18 mouse cellular contexts compared by ENCODE assay signal in the genomic region with DNA sequence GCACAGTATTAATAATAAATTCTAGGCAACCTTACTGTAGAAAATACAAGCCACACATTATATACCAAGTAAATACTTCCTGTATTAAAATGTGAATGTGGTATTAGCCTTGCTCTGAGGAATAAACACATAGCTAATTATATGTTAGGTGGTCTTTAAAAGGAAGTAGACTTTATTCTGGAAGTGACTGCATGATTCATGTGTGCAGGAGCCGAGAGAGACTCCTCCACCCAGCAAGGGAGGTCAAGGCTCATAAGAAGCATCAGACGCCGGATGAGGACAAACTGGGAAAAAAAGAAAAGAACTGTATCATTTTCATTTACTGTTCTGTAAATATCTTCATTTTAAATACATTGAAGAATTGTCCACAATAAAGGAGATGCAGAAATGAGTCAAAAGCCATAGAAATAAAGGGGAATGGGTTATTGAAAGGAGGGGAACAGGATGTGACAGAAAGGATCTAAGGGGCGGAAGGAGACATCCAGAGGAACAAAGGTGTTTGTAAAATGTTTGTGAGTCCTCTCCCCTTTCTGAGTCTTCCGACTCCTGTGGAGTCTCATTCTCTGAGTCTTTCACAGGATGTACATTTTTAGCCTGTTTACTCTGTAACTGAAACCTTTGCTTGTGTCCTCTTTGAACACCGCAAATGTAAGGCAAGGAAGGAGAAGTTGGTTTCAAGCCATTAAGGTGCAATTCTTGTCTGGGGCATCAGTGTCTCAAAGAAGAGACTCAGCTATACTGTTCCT.
DNase-seq lines count a peak whose midpoint lies in the region; ATAC-seq lines count a peak whose summit lies in the region.
"Had no signal": no experiment of that assay in that cellular context is flagged by ENCODE, and none has a peak within 500 bp of the region (broad histone marks: within the 10 kb centered on the region; RNA-seq: fewer than 3 reads in every experiment).

No protein-coding gene starts in this region.

- H3K4me1 ChIP-seq in midbrain, embryonic 11.5 days (ENCODE audit: control insufficient read depth, insufficient read depth, low read length), result no peaks in the 10 kb centered on the region
- H3K4me1 ChIP-seq in midbrain, embryonic 16.5 days (ENCODE audit: control insufficient read depth, insufficient read depth, low read length), result no peaks in the 10 kb centered on the region
- H3K4me1 ChIP-seq in heart, embryonic 10.5 days, result peaks cover 5% of the 10 kb centered on the region; the same call in 1 of the 2 replicates
- H3K4me1 ChIP-seq in kidney, embryonic 14.5 days (ENCODE audit: control insufficient read depth, insufficient read depth, low read length), result peaks cover 3% of the 10 kb centered on the region; the same call in 1 of the 2 replicates
- H3K4me1 ChIP-seq: limb, embryonic 10.5 days; midbrain, embryonic 15.5 days had no signal

- 82% methylated on average over 6 of the region's 6 CpGs for WGBS in midbrain, embryonic 11.5 days
- 83% methylated on average over 6 of the region's 6 CpGs for WGBS in midbrain, embryonic 16.5 days
- WGBS in heart, embryonic 10.5 days, result 80% methylated on average over 6 of the region's 6 CpGs
- WGBS in kidney, embryonic 14.5 days, result 36% methylated on average over 6 of the region's 6 CpGs

- H3K27ac ChIP-seq in midbrain, embryonic 11.5 days (ENCODE audit: low read depth, low read length), result no peak overlapping the region
- H3K27ac ChIP-seq in midbrain, embryonic 16.5 days (ENCODE audit: low read length), result no peak overlapping the region
- H3K27ac ChIP-seq in heart, embryonic 10.5 days, result no peak overlapping the region
- H3K27ac ChIP-seq in kidney, embryonic 14.5 days (ENCODE audit: low read depth, low read length), result no peak overlapping the region
- H3K27ac ChIP-seq: hindbrain, embryonic 14.5 days; layer of hippocampus, adult 2 months; limb, embryonic 10.5 days; midbrain, embryonic 15.5 days had no signal

- no peaks in the 10 kb centered on the region for H3K36me3 ChIP-seq in midbrain, embryonic 11.5 days (ENCODE audit: control insufficient read depth, insufficient read depth, low read length)
- no peaks in the 10 kb centered on the region for H3K36me3 ChIP-seq in midbrain, embryonic 16.5 days (ENCODE audit: control insufficient read depth, insufficient read depth, low read length)
- no peaks in the 10 kb centered on the region for H3K36me3 ChIP-seq in heart, embryonic 10.5 days
- H3K36me3 ChIP-seq in kidney, embryonic 14.5 days (ENCODE audit: control insufficient read depth, insufficient read depth, low read length), result no peaks in the 10 kb centered on the region
- H3K36me3 ChIP-seq: limb, embryonic 10.5 days; midbrain, embryonic 15.5 days had no signal

- H3K4me2 ChIP-seq in midbrain, embryonic 11.5 days, result no peak overlapping the region
- H3K4me2 ChIP-seq in midbrain, embryonic 16.5 days (ENCODE audit: low read length), result no peak overlapping the region
- H3K4me2 ChIP-seq in kidney, embryonic 14.5 days (replicated peaks; ENCODE audit: low read depth, low read length), result no peak overlapping the region
- H3K4me2 ChIP-seq: hindbrain, embryonic 14.5 days; midbrain, embryonic 15.5 days had no signal

- H3K9ac ChIP-seq in midbrain, embryonic 11.5 days (ENCODE audit: low read length), result no peak overlapping the region
- no peak overlapping the region for H3K9ac ChIP-seq in midbrain, embryonic 16.5 days (ENCODE audit: low read depth, low read length)
- H3K9ac ChIP-seq in kidney, embryonic 14.5 days (ENCODE audit: low read depth, low read length), result no peak overlapping the region
- H3K9ac ChIP-seq: hindbrain, embryonic 14.5 days; midbrain, embryonic 15.5 days had no signal

- H3K9me3 ChIP-seq in midbrain, embryonic 11.5 days (ENCODE audit: control insufficient read depth, low read length), result no peaks in the 10 kb centered on the region
- H3K9me3 ChIP-seq in midbrain, embryonic 16.5 days (replicated peaks; ENCODE audit: control insufficient read depth, low read length, poor library complexity, severe bottlenecking), result no peaks in the 10 kb centered on the region
- H3K9me3 ChIP-seq in heart, embryonic 10.5 days, result no peaks in the 10 kb centered on the region
- no peaks in the 10 kb centered on the region for H3K9me3 ChIP-seq in kidney, embryonic 14.5 days (ENCODE audit: control insufficient read depth, low read length)
- H3K9me3 ChIP-seq: limb, embryonic 10.5 days; midbrain, embryonic 15.5 days had no signal

- DNase-seq in midbrain, embryonic 11.5 days (ENCODE audit: low spot score, missing footprints), result peak; percentile 66
- DNase-seq in CD4-positive, CD25-positive, alpha-beta regulatory T cell, adult 2 months (ENCODE audit: low read depth, low spot score), result peak; percentile 44
- no peak for DNase-seq in heart, embryonic 10.5 days (ENCODE audit: low spot score)
- no peak for DNase-seq in embryo, embryonic 10 days (ENCODE audit: low spot score)
- DNase-seq: adrenal gland, postnatal 10 days; cerebellum, adult 18-20 months; kidney, postnatal 10 days; lung, adult 18-20 months; right cerebral cortex, adult 18-20 months had no signal

- no peak for ATAC-seq in midbrain, embryonic 11.5 days (ENCODE audit: low FRiP score)
- no peak for ATAC-seq in midbrain, embryonic 16.5 days
- peak; percentile 46 for ATAC-seq in activated CD4-positive, CD25-positive, alpha-beta regulatory T cell, adult 4 months
- 0 out of 2 replicates have a peak, but pooled peaks have one; percentile 2 for ATAC-seq in megakaryocyte progenitor cell, adult 5-6 weeks (replicated peaks; ENCODE audit: poor library complexity)
- no peak for ATAC-seq in kidney, embryonic 14.5 days (ENCODE audit: low FRiP score, low TSS enrichment)
- ATAC-seq: intestine, postnatal 0 days; midbrain, embryonic 15.5 days had no signal

- H3K4me3 ChIP-seq in midbrain, embryonic 11.5 days (ENCODE audit: low read depth, low read length), result no peak overlapping the region
- no peak overlapping the region for H3K4me3 ChIP-seq in midbrain, embryonic 16.5 days (ENCODE audit: low read depth, low read length)
- H3K4me3 ChIP-seq in heart, embryonic 10.5 days, result no peak overlapping the region
- H3K4me3 ChIP-seq in kidney, embryonic 14.5 days (ENCODE audit: low read length), result no peak overlapping the region
- H3K4me3 ChIP-seq: layer of hippocampus, adult 2 months; limb, embryonic 10.5 days; midbrain, embryonic 15.5 days had no signal

- H3K27me3 ChIP-seq in midbrain, embryonic 11.5 days (ENCODE audit: control insufficient read depth, insufficient read depth, low read length), result no peaks in the 10 kb centered on the region
- H3K27me3 ChIP-seq in midbrain, embryonic 16.5 days (ENCODE audit: control insufficient read depth, insufficient read depth, low read depth, low read length), result no peaks in the 10 kb centered on the region
- H3K27me3 ChIP-seq in heart, embryonic 10.5 days (ENCODE audit: insufficient read depth, poor library complexity, severe bottlenecking), result no peaks in the 10 kb centered on the region
- H3K27me3 ChIP-seq in kidney, embryonic 14.5 days (ENCODE audit: control insufficient read depth, insufficient read depth, low read length), result no peaks in the 10 kb centered on the region
- H3K27me3 ChIP-seq: midbrain, embryonic 15.5 days had no signal

Comparison
In these comparisons a context has a peak if more than half of its experiments do, and no peak if none do; other contexts are left out.
1. ATAC-seq: peak in activated CD4-positive, CD25-positive, alpha-beta regulatory T cell, adult 4 months (single experiment) and megakaryocyte progenitor cell, adult 5-6 weeks (single experiment); none in midbrain, embryonic 11.5 days (single experiment), midbrain, embryonic 16.5 days (single experiment) and kidney, embryonic 14.5 days (single experiment).
2. DNase-seq: peak in midbrain, embryonic 11.5 days (single experiment) and CD4-positive, CD25-positive, alpha-beta regulatory T cell, adult 2 months (single experiment); none in heart, embryonic 10.5 days (single experiment) and embryo, embryonic 10 days (single experiment).